Mouse (Mus musculus) midbrain, embryonic 10.5 days (tissue): Measurements from ENCODE around the gene Kcnq1. TPM values are rescaled to one million over a fixed set of nuclear protein-coding genes. Genes with fewer than 3 reads are reported as not detected.

Source experiments
- DNase-seq: peaks from one replicate; pipeline ENCODE4 v3.0.0-alpha.2; 2017; ENCODE audit warnings: low spot score
- H3K27ac ChIP-seq: fragments of 300-500 bp; sonication (generic); replicated peaks from 2 replicates; pipeline ENCODE4 v1.5.1; 2016; ENCODE audit warnings: mild to moderate bottlenecking
- H3K27me3 ChIP-seq: fragments of 300-500 bp; sonication (generic); 2 replicates; pipeline ENCODE4 v1.6.1; 2016; ENCODE audit warnings: low read depth, mild to moderate bottlenecking; ENCODE audit not compliant: poor library complexity, severe bottlenecking
- H3K36me3 ChIP-seq: fragments of 300-500 bp; sonication (generic); 2 replicates; pipeline ENCODE4 v1.6.1; 2016; ENCODE audit warnings: mild to moderate bottlenecking, moderate library complexity
- H3K4me1 ChIP-seq: fragments of 300-500 bp; sonication (generic); 2 replicates; pipeline ENCODE4 v1.6.1; 2016
- H3K4me3 ChIP-seq: fragments of 300-500 bp; sonication (generic); 2 replicates; pipeline ENCODE4 v1.5.1; 2016; ENCODE audit warnings: mild to moderate bottlenecking, moderate library complexity
- H3K9me3 ChIP-seq: fragments of 300-500 bp; sonication (generic); replicated peaks from 2 replicates; pipeline ENCODE4 v1.6.1; 2016; ENCODE audit warnings: mild to moderate bottlenecking
- WGBS: fragments of 180-500 bp; shearing (Covaris S2); methylation state at CpG from one replicate; pipeline ENCODE4 v1.1.7; 2016; 5-methylcytosine and 5-hydroxymethylcytosine counted together
- polyA plus RNA-seq: library from polyadenylated mRNA; unstranded; fragments of >200 nt; fragmentation: Nextera tagmentation; extraction: Ambion mirVana; gene quantifications from 2 replicates; pipeline ENCODE4 v1.2.1, GENCODE M21; 2016

Gene Kcnq1
- polyA plus RNA-seq, 1 experiment from 2014 or later, result 0.69 TPM

GRCm38 (mm10) chr7:143152350-143152749 is 46.2 kb downstream of the Kcnq1 start:
- DNase-seq, result peak; percentile 53
- WGBS, result 8% methylated on average over 3 of the region's 3 CpGs
- peaks cover 32% of the 10 kb centered on the region for H3K27me3 ChIP-seq
- H3K4me1 ChIP-seq, result peaks cover 26% of the 10 kb centered on the region
- no peak overlapping the region for H3K4me3 ChIP-seq
- H3K27ac ChIP-seq, result peak overlapping the region; percentile 29; the same call in 1 of the 2 replicates
- H3K9me3 ChIP-seq, result no peaks in the 10 kb centered on the region
- H3K36me3 ChIP-seq, result no peaks in the 10 kb centered on the region

GRCm38 (mm10) chr7:143153915-143154373 is 47.8 kb downstream of the Kcnq1 start:
- no peaks in the 10 kb centered on the region for H3K9me3 ChIP-seq
- peak overlapping the region; percentile 82 for H3K27ac ChIP-seq
- 6% methylated on average over 18 of the region's 18 CpGs for WGBS
- peaks cover 31% of the 10 kb centered on the region for H3K4me1 ChIP-seq
- DNase-seq, result peak; percentile 88
- H3K36me3 ChIP-seq, result no peaks in the 10 kb centered on the region
- peaks cover 31% of the 10 kb centered on the region for H3K27me3 ChIP-seq
- peak overlapping the region; percentile 41 for H3K4me3 ChIP-seq

- Histone ChIP-seq H3K4me1 (peaks cover 36% of the 10 kb centered on the region), H3K9me3 (no peaks in the 10 kb centered on the region), H3K27ac (peak overlapping the region; percentile 82), H3K27me3 (peaks cover 29% of the 10 kb centered on the region), H3K4me3 (peak overlapping the region; percentile 41; the same call in 1 of the 2 replicates), H3K36me3 (no peaks in the 10 kb centered on the region)
- peak; percentile 56 for DNase-seq
- WGBS, result 27% methylated on average over 19 of the region's 19 CpGs
Measured at GRCm38 (mm10) chr7:143154458-143154871, 48.3 kb downstream of the Kcnq1 start.

DNA sequence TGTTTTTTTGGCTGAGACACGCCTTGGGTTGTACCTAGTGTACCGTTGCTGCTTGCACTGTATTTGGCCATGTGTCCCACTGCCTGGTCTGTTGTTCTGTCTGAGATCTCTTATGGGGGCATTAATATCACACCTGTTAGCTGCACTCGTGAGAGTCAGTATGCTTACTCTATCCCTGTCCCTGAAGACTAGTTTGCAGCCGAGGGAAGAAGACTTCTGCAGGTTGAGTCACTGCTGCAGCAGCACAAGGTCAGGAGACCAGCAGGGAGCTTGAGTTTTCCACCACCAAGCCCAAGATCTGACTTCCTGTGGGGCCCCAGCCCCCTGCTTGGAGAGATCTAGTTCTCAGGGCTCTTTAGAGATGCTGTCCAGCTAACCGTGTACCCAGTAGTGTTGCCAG is 49.1 kb downstream of the Kcnq1 start:
- Histone ChIP-seq H3K9me3 (no peaks in the 10 kb centered on the region), H3K36me3 (no peaks in the 10 kb centered on the region), H3K27ac (peak overlapping the region; percentile 82), H3K4me1 (peaks cover 44% of the 10 kb centered on the region), H3K27me3 (peaks cover 26% of the 10 kb centered on the region), H3K4me3 (no peak overlapping the region)
- WGBS, result 75% methylated on average over 5 of the region's 5 CpGs
- DNase-seq, result no peak

- WGBS, result 83% methylated on average over 14 of the region's 14 CpGs
- DNase-seq, result no peak
- Histone ChIP-seq H3K4me3 (no peak overlapping the region), H3K9me3 (no peaks in the 10 kb centered on the region), H3K4me1 (peaks cover 37% of the 10 kb centered on the region), H3K36me3 (no peaks in the 10 kb centered on the region), H3K27ac (peak overlapping the region; percentile 79), H3K27me3 (peaks cover 26% of the 10 kb centered on the region)
Measured at GRCm38 (mm10) chr7:143158690-143159425, 52.7 kb downstream of the Kcnq1 start.

DNA sequence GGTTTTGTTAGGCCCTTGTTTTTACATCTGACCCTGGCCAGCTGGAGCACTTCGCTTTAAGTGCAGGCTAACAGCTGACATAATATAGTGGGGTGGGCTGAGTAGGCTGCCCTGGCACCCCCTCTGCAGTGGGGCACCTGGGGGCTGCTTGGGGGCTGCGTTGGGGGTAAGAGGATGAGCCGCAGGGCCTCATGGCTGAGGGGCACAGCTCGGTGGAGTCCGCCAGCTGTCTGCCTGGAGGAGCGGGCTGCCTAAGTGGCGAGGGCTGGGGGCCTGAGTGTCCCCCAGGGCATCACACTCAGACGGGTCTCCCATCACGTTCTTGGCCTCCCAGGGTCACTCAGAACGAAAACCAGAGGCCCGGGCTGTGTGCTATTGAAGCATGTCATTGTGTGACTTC is 53.3 kb downstream of the Kcnq1 start:
- Histone ChIP-seq H3K27me3 (peaks cover 26% of the 10 kb centered on the region), H3K36me3 (no peaks in the 10 kb centered on the region), H3K4me3 (no peak overlapping the region), H3K27ac (peak overlapping the region; percentile 79), H3K4me1 (peaks cover 31% of the 10 kb centered on the region), H3K9me3 (no peaks in the 10 kb centered on the region)
- WGBS, result 53% methylated on average over 11 of the region's 11 CpGs
- DNase-seq, result no peak

DNA sequence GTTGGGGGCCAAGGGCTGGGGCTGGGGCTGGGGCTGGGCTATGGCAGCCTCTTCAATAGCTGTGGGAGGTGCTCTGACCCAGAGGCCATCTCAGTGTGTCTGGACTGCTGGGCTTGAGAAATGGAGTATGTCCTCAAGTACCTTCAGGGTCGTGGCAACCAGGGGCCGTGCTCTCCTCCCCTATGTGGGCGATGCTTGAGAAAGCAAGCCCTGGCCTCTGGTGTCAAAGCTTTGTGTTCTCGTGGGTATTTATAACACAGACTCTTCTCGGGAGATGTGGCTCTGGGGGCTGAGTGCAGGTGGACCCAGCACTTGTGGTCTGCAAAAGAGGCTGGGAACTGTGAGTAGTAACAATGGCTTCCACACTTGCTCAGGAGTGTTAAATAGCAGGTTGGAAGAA is 53.9 kb downstream of the Kcnq1 start:
- DNase-seq, result no peak
- Histone ChIP-seq H3K36me3 (no peaks in the 10 kb centered on the region), H3K27me3 (peaks cover 20% of the 10 kb centered on the region), H3K4me1 (peaks cover 25% of the 10 kb centered on the region), H3K27ac (peak overlapping the region; percentile 79), H3K4me3 (no peak overlapping the region), H3K9me3 (no peaks in the 10 kb centered on the region)
- 80% methylated on average over 5 of the region's 5 CpGs for WGBS

- peaks cover 20% of the 10 kb centered on the region for H3K4me1 ChIP-seq
- DNase-seq, result no peak
- 81% methylated on average over 3 of the region's 3 CpGs for WGBS
- no peaks in the 10 kb centered on the region for H3K36me3 ChIP-seq
- H3K27me3 ChIP-seq, result peaks cover 4% of the 10 kb centered on the region; the same call in 1 of the 2 replicates
- no peak overlapping the region for H3K27ac ChIP-seq
- no peaks in the 10 kb centered on the region for H3K9me3 ChIP-seq
- H3K4me3 ChIP-seq, result no peak overlapping the region
Measured at GRCm38 (mm10) chr7:143162051-143162450, 55.9 kb downstream of the Kcnq1 start.

DNA sequence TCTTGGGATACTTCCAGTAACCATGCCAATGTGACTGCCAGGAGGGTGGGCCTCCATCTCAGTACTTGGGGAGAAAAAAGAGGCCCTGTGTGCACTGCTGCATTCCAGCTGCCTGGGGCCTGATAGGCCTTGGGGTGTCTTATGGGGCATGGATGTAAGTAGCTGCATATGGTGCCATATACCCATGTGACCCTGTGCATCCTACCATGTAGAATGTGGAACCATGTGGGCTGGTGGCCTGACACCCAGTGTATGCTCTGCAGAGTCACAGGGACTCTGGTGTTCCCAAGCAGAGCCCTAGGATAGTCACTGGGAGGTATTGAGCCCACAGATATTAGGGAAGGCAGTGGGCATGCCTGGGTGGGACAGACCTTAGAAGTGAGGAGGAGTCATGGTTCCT is 57.9 kb downstream of the Kcnq1 start:
- no peak overlapping the region for H3K4me3 ChIP-seq
- H3K27me3 ChIP-seq, result no peaks in the 10 kb centered on the region; the same call in 1 of the 2 replicates
- 0 out of 2 replicates have a peak overlapping the region, but pooled peaks have one; percentile 15 for H3K27ac ChIP-seq
- no peaks in the 10 kb centered on the region for H3K36me3 ChIP-seq
- DNase-seq, result no peak
- no peaks in the 10 kb centered on the region for H3K9me3 ChIP-seq
- peaks cover 15% of the 10 kb centered on the region for H3K4me1 ChIP-seq

GRCm38 (mm10) chr7:143165687-143166265 is 59.6 kb downstream of the Kcnq1 start:
- no peaks in the 10 kb centered on the region for H3K36me3 ChIP-seq
- 81% methylated on average over 7 of the region's 7 CpGs for WGBS
- H3K27ac ChIP-seq, result no peak overlapping the region
- H3K9me3 ChIP-seq, result no peaks in the 10 kb centered on the region
- H3K4me3 ChIP-seq, result no peak overlapping the region
- H3K4me1 ChIP-seq, result no peaks in the 10 kb centered on the region
- DNase-seq, result no peak
- no peaks in the 10 kb centered on the region; the same call in 1 of the 2 replicates for H3K27me3 ChIP-seq

DNA sequence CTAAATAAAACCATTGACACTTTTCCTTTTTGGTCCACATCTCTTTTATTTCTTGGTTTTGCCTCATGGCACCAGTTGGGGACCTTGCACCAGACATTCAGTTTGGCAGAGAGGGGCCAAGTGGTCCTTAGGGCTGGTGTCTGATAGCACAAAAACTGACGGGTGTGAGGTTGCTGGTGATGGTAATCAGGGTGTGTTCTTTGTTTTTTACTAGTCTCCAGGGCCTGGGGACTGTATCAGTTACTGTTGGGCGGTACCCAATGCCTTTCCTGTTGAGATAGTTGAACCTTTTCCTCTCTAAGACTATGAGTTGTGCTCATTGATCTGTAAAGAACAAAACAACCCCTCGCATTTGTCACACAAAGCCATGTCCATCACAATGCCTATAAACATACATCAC is 61.1 kb downstream of the Kcnq1 start:
- no peaks in the 10 kb centered on the region for H3K4me1 ChIP-seq
- H3K4me3 ChIP-seq, result no peak overlapping the region
- H3K9me3 ChIP-seq, result no peaks in the 10 kb centered on the region
- DNase-seq, result no peak
- no peaks in the 10 kb centered on the region; the same call in 1 of the 2 replicates for H3K27me3 ChIP-seq
- H3K27ac ChIP-seq, result no peak overlapping the region
- 78% methylated on average over 3 of the region's 3 CpGs for WGBS
- no peaks in the 10 kb centered on the region for H3K36me3 ChIP-seq

- peaks cover 10% of the 10 kb centered on the region for H3K4me1 ChIP-seq
- H3K4me3 ChIP-seq, result no peak overlapping the region
- no peak for DNase-seq
- H3K36me3 ChIP-seq, result no peaks in the 10 kb centered on the region
- 84% methylated on average over 3 of the region's 3 CpGs for WGBS
- H3K27ac ChIP-seq, result no peak overlapping the region
- H3K9me3 ChIP-seq, result no peaks in the 10 kb centered on the region
- no peaks in the 10 kb centered on the region; the same call in 1 of the 2 replicates for H3K27me3 ChIP-seq
Measured at GRCm38 (mm10) chr7:143169371-143169770, 63.2 kb downstream of the Kcnq1 start.

- WGBS, result 77% methylated on average over 5 of the region's 5 CpGs
- Histone ChIP-seq H3K36me3 (no peaks in the 10 kb centered on the region), H3K4me3 (no peak overlapping the region), H3K4me1 (peaks cover 17% of the 10 kb centered on the region), H3K27ac (0 out of 2 replicates have a peak overlapping the region, but pooled peaks have one; percentile 38), H3K27me3 (no peaks in the 10 kb centered on the region), H3K9me3 (no peaks in the 10 kb centered on the region)
- no peak for DNase-seq
Measured at GRCm38 (mm10) chr7:143172914-143173547, 66.9 kb downstream of the Kcnq1 start.
